Mouse (Mus musculus) hindbrain, postnatal 0 days (tissue): ENCODE results near the gene Fzr1. TPM values are rescaled to one million over a fixed set of nuclear protein-coding genes. Genes with fewer than 3 reads are reported as not detected.

Source experiments
- ATAC-seq: fragments of 200-750 bp; cut with Nextera tagmentation; 2 replicates; pipeline ENCODE4 v1.8.0; 2017; ENCODE audit warnings: mild to moderate bottlenecking, moderate TSS enrichment, moderate library complexity
- DNase-seq: peaks from one replicate; pipeline ENCODE4 v3.0.0-alpha.2; 2015; ENCODE audit warnings: low spot score
- H3K27ac ChIP-seq: fragments of 300-500 bp; sonication (generic); 2 replicates; pipeline ENCODE4 v1.5.1; 2014; ENCODE audit warnings: mild to moderate bottlenecking
- H3K27me3 ChIP-seq: fragments of 300-500 bp; sonication (generic); 2 replicates; pipeline ENCODE4 v1.6.1; 2014; ENCODE audit warnings: low read length, mixed read lengths; ENCODE audit not compliant: insufficient read depth
- H3K36me3 ChIP-seq: fragments of 300-500 bp; sonication (generic); 2 replicates; pipeline ENCODE4 v1.6.1; 2014; ENCODE audit warnings: low read length, mixed read lengths; ENCODE audit not compliant: insufficient read depth
- H3K4me1 ChIP-seq: fragments of 300-500 bp; sonication (generic); 2 replicates; pipeline ENCODE4 v1.6.1; 2014; ENCODE audit warnings: antibody characterized with exemption, low read length, mixed read lengths; ENCODE audit not compliant: insufficient read depth
- H3K4me2 ChIP-seq: fragments of 300-500 bp; sonication (generic); 2 replicates; pipeline ENCODE4 v1.6.1; 2014; ENCODE audit warnings: low read depth, mild to moderate bottlenecking, low read length, moderate library complexity, mixed read lengths
- H3K4me3 ChIP-seq: fragments of 300-500 bp; sonication (generic); 2 replicates; pipeline ENCODE4 v1.5.1; 2014; ENCODE audit warnings: low read length
- H3K9ac ChIP-seq: fragments of 300-500 bp; sonication (generic); replicated peaks from 2 replicates; pipeline ENCODE4 v1.6.1; 2014; ENCODE audit warnings: mild to moderate bottlenecking, low read length, moderate library complexity, mixed read lengths
- H3K9me3 ChIP-seq: fragments of 300-500 bp; sonication (generic); 2 replicates; pipeline ENCODE4 v1.6.1; 2016; ENCODE audit warnings: low read length, mixed read lengths
- CTCF ChIP-seq: IDR thresholded peaks from 2 replicates; pipeline ENCODE4 v1.5.1; 2016; ENCODE audit warnings: antibody characterized with exemption, control low read depth, low read depth
- WGBS: fragments of 180-500 bp; shearing (Covaris S2); extraction: QIAGEN DNeasy Blood & Tissue Kit; methylation state at CpG from one replicate; pipeline ENCODE4 v1.1.7; 2014; 5-methylcytosine and 5-hydroxymethylcytosine counted together
- polyA plus RNA-seq: library from polyadenylated mRNA; unstranded; fragments of >200 nt; fragmentation: Nextera tagmentation; extraction: Ambion mirVana; gene quantifications from 2 replicates; pipeline ENCODE4 v1.2.1, GENCODE M21; 2015
- total RNA-seq: library from RNA; depleted of rRNA; stranded (reverse); fragments of >200 nt; gene quantifications from 2 replicates; pipeline ENCODE4 v1.2.3, GENCODE M21; 2014

The Fzr1 gene
- total and polyA plus RNA-seq, 2 experiments from 2014 or later = 106 to 134 TPM

DNA sequence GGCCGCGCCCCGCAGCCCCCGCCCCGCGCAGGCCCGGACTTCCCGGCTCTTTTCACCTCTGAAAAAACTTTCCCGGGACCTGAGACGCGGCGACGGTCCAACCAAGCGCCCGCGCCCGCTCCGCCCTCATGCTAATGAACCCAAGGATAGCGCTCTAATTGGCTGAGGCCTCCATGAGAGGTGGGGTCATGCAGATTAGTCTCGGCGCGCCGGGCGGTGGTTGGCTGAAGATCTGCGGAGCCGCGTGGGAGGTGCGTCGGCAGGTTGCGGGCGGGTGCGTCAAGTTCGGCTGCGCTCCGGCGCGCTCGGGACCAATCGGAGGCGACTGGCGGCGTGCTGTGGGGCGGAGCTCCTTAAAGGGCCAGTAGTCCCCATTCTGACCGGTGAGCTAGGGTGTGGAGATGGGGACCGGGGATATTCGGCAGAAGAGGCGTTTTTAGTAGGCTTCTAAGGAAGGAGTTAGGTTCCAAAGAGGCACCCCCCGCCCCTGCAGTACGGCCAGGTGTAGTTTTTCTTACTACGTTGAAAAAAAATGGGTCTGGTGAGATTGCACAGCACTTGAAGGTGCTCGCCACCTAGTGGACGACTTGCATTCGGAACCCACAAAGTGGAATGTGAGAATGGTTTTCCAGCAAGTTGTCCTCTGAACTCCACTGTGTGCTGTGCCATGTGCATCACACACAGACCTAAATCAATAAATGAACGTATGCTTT, 27.8 kb downstream of the Fzr1 start, which contains the start of gene Hmg20b:
Gene Hmg20b, minus strand, starts transcription at position 130 of the 713 bp plus-strand sequence.
- peak; percentile 96 for ATAC-seq
- Histone ChIP-seq H3K9ac (peak within 1 kb of the TSS; percentile 56), H3K9me3 (no peaks in the 10 kb centered on the region), H3K4me3 (peak within 1 kb of the TSS; percentile 58), H3K4me2 (peak within 1 kb of the TSS; percentile 87), H3K4me1 (peaks cover 9% of the 10 kb centered on the region), H3K36me3 (no peaks in the 10 kb centered on the region), H3K27me3 (0 out of 2 replicates have a peak, but pooled peaks cover 4% of the 10 kb centered on the region), H3K27ac (no peak within 1 kb of the TSS; the same call in 1 of the 2 replicates)
- peak; percentile 99 for DNase-seq
- peak; percentile 90 for TF ChIP-seq CTCF
- under 1% methylated on average over 54 of the region's 54 CpGs for WGBS

GRCm38 (mm10) chr10:81349961-81350350, 28.4 kb downstream of the Fzr1 start:
- Histone ChIP-seq H3K27ac (no peak overlapping the region; the same call in 1 of the 2 replicates), H3K9ac (peak overlapping the region; percentile 56)
- peak; percentile 6; the same call in 1 of the 2 replicates for ATAC-seq

GRCm38 (mm10) chr10:81349146-81349545, 29.2 kb downstream of the Fzr1 start:
- Histone ChIP-seq H3K9me3 (no peaks in the 10 kb centered on the region), H3K27me3 (peaks cover 13% of the 10 kb centered on the region; the same call in 1 of the 2 replicates), H3K36me3 (no peaks in the 10 kb centered on the region), H3K27ac (no peak overlapping the region), H3K4me1 (peaks cover 9% of the 10 kb centered on the region), H3K4me3 (no peak overlapping the region), H3K4me2 (peak overlapping the region; percentile 87), H3K9ac (no peak overlapping the region)
- TF ChIP-seq CTCF = no peak
- DNase-seq = no peak
- ATAC-seq = no peak
- WGBS = 3% methylated on average over 12 of the region's 12 CpGs

More at GRCm38 (mm10) chr10:81349961-81350350, 28.4 kb downstream of the Fzr1 start:
- Histone ChIP-seq H3K9me3 (no peaks in the 10 kb centered on the region), H3K4me2 (peak overlapping the region; percentile 87), H3K27me3 (0 out of 2 replicates have a peak, but pooled peaks cover 9% of the 10 kb centered on the region), H3K4me1 (peaks cover 9% of the 10 kb centered on the region), H3K4me3 (peak overlapping the region; percentile 58), H3K36me3 (no peaks in the 10 kb centered on the region)
- DNase-seq = no peak
- 0% methylated on average over 25 of the region's 29 CpGs for WGBS
- no peak for TF ChIP-seq CTCF

GRCm38 (mm10) chr10:81346453-81347067, 31.8 kb downstream of the Fzr1 start:
- ATAC-seq = peak; percentile 21; the same call in 1 of the 2 replicates
- DNase-seq = peak; percentile 84

GRCm38 (mm10) chr10:81345162-81345534, 33.2 kb downstream of the Fzr1 start:
- Histone ChIP-seq H3K4me3 (no peak overlapping the region), H3K27ac (no peak overlapping the region), H3K36me3 (no peaks in the 10 kb centered on the region), H3K4me1 (peaks cover 9% of the 10 kb centered on the region), H3K27me3 (peaks cover 31% of the 10 kb centered on the region; the same call in 1 of the 2 replicates), H3K4me2 (no peak overlapping the region), H3K9me3 (no peaks in the 10 kb centered on the region), H3K9ac (no peak overlapping the region)
- 86% methylated on average over 4 of the region's 4 CpGs for WGBS
- TF ChIP-seq CTCF = no peak
- no peak for ATAC-seq
- no peak for DNase-seq

More at GRCm38 (mm10) chr10:81346453-81347067, 31.8 kb downstream of the Fzr1 start:
- no peaks in the 10 kb centered on the region for H3K9me3 ChIP-seq
- H3K4me1 ChIP-seq = peaks cover 9% of the 10 kb centered on the region
- H3K4me2 ChIP-seq = peak overlapping the region; percentile 50
- H3K36me3 ChIP-seq = no peaks in the 10 kb centered on the region
- H3K4me3 ChIP-seq = peak overlapping the region; percentile 32
- peak overlapping the region; percentile 20; the same call in 1 of the 2 replicates for H3K27ac ChIP-seq
- peak; percentile 65 for TF ChIP-seq CTCF
- 12% methylated on average over 54 of the region's 55 CpGs for WGBS
- H3K27me3 ChIP-seq = peaks cover 31% of the 10 kb centered on the region; the same call in 1 of the 2 replicates
- peak overlapping the region; percentile 13; the same call in 1 of the 2 replicates for H3K9ac ChIP-seq

DNA sequence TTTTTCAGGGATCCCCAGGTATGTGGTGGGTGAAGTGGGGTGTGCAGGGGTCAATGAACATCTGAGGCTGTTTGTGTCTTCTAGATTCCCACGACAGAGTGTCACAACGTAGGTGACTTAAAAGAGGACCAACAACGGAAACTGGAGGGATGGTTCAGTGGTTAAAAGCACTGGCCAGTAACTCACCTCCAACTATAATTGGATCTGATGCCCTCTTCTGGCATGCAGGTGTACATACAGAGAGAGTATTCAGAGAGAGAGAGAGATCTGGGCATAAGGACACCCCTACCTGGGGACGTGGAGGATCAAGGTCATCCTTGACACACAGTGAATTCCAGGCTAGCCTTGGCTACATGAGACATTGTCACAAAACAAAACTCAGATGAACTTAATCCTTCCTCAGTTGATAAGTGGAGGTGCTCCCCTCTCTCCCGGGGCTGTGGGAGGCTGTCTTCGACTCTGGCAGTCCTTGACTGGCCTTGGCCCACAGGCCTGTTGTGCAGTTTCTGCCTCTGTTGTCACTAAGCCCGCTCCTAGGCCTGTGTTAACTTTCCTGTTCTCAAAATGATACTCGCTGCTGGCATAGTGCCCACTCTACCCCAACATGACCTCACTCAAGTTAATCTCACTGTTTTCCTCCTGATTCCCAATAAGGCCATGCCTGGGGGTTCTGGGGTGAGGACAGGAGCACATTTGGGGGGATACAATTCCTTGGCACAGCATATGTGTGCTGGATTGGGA, 33.7 kb downstream of the Fzr1 start:
- ATAC-seq = no peak
- H3K27me3 ChIP-seq = peaks cover 31% of the 10 kb centered on the region; the same call in 1 of the 2 replicates
- H3K27ac ChIP-seq = no peak overlapping the region
- no peaks in the 10 kb centered on the region for H3K36me3 ChIP-seq
- no peak for DNase-seq
- peaks cover 5% of the 10 kb centered on the region for H3K4me1 ChIP-seq
- H3K4me3 ChIP-seq = no peak overlapping the region
- no peak overlapping the region for H3K4me2 ChIP-seq
- H3K9ac ChIP-seq = no peak overlapping the region
- TF ChIP-seq CTCF = peak; percentile 54
- no peaks in the 10 kb centered on the region for H3K9me3 ChIP-seq
- WGBS = 49% methylated on average over 8 of the region's 8 CpGs
